Mouse (Mus musculus): Measurements from ENCODE around the gene Gbp10.
"Not testable (repeated sequence)": the region's sequence is repeated elsewhere in the genome, so short reads cannot be mapped to it uniquely, and the experiment has no call there.

- TF ChIP-seq CTCF (IDR thresholded peaks at IDR 0.05; ENCODE audit: extremely low read depth, insufficient read depth, insufficient read length, insufficient replicate concordance); POLR2A (IDR thresholded peaks at IDR 0.05; ENCODE audit: low read depth, low read length): not testable (repeated sequence)
Observed at GRCm38 (mm10) chr5:105240982-105241381, 1.6 kb upstream of the Gbp10 start.

All from spleen, adult 2 months (tissue).